13 mouse cellular contexts compared by ENCODE assay signal in the genomic region with DNA sequence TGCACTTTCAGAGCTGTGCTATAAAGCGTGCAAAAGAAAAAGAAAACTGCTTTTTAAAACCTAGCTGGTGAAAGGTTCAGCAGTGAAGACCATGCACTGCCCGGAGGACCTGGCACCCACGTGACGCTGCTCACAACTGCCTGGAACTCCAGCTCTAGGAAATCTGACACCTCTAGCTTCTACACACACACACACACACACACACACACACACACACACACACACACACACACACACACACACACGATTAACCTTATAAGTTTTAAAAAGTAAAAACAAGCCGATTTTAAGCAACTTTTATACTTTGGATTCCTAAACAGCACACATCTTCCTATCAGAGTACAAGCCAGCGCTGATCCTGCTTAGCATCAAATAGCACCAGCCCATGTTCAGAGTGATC. TPM values are rescaled to one million over a fixed set of nuclear protein-coding genes. Genes with fewer than 3 reads are reported as not detected.
DNase-seq lines count a peak whose midpoint lies in the region; ATAC-seq and TF ChIP-seq lines count a peak whose summit lies in the region.
"Had no signal": no experiment of that assay in that cellular context is flagged by ENCODE, and none has a peak within 500 bp of the region (broad histone marks: within the 10 kb centered on the region; RNA-seq: fewer than 3 reads in every experiment).

No protein-coding gene starts in this region.

- TF ChIP-seq EP300 in liver, postnatal 0 days (IDR thresholded peaks at IDR 0.05; ENCODE audit: low read depth), result no peak

- no peak overlapping the region for H3K9ac ChIP-seq in liver, adult 2 months (ENCODE audit: low read depth, low read length)
- no peak overlapping the region for H3K9ac ChIP-seq in liver, postnatal 0 days (replicated peaks)
- no peak overlapping the region for H3K9ac ChIP-seq in embryonic facial prominence, embryonic 11.5 days (replicated peaks; ENCODE audit: low read length)
- no peak overlapping the region for H3K9ac ChIP-seq in limb, embryonic 14.5 days (ENCODE audit: low read depth, low read length, severe bottlenecking)
- H3K9ac ChIP-seq in forebrain, embryonic 12.5 days, result no peak overlapping the region
- H3K9ac ChIP-seq: midbrain, embryonic 12.5 days had no signal

- H3K27me3 ChIP-seq in liver, adult 2 months (ENCODE audit: control insufficient read depth, insufficient read depth, low read length), result no peaks in the 10 kb centered on the region
- H3K27me3 ChIP-seq in liver, postnatal 0 days (ENCODE audit: insufficient read depth, low read length), result no peaks in the 10 kb centered on the region
- H3K27me3 ChIP-seq in embryonic facial prominence, embryonic 11.5 days (ENCODE audit: control insufficient read depth, insufficient read depth, low read length), result no peaks in the 10 kb centered on the region
- no peaks in the 10 kb centered on the region for H3K27me3 ChIP-seq in limb, embryonic 14.5 days (ENCODE audit: control insufficient read depth, insufficient read depth, low read length)
- H3K27me3 ChIP-seq in forebrain, embryonic 12.5 days, result no peaks in the 10 kb centered on the region
- H3K27me3 ChIP-seq: midbrain, embryonic 12.5 days had no signal

- peaks cover 21% of the 10 kb centered on the region for H3K36me3 ChIP-seq in liver, adult 2 months (ENCODE audit: control insufficient read depth, insufficient read depth, low read length)
- H3K36me3 ChIP-seq in liver, postnatal 0 days (replicated peaks; ENCODE audit: insufficient read depth, low read length), result peaks cover 25% of the 10 kb centered on the region
- peaks cover 5% of the 10 kb centered on the region; the same call in 1 of the 2 replicates for H3K36me3 ChIP-seq in embryonic facial prominence, embryonic 11.5 days (replicated peaks; ENCODE audit: control insufficient read depth, insufficient read depth, low read depth, low read length)
- H3K36me3 ChIP-seq in limb, embryonic 14.5 days (ENCODE audit: control insufficient read depth, insufficient read depth, low read length), result peaks cover 10% of the 10 kb centered on the region
- H3K36me3 ChIP-seq in forebrain, embryonic 12.5 days (replicated peaks), result peaks cover 6% of the 10 kb centered on the region

- peak overlapping the region; percentile 10; the same call in 1 of the 2 replicates for H3K27ac ChIP-seq in liver, adult 2 months (replicated peaks; ENCODE audit: insufficient read depth, low read depth, low read length)
- H3K27ac ChIP-seq in liver, postnatal 0 days (ENCODE audit: low read depth), result no peak overlapping the region
- no peak overlapping the region for H3K27ac ChIP-seq in embryonic facial prominence, embryonic 11.5 days (replicated peaks; ENCODE audit: low read depth, low read length)
- 0 out of 2 replicates have a peak overlapping the region, but pooled peaks have one; percentile 33 for H3K27ac ChIP-seq in limb, embryonic 14.5 days (replicated peaks; ENCODE audit: low read depth, low read length)
- H3K27ac ChIP-seq in forebrain, embryonic 12.5 days, result no peak overlapping the region
- H3K27ac ChIP-seq: midbrain, embryonic 12.5 days had no signal

- no peaks in the 10 kb centered on the region for H3K9me3 ChIP-seq in liver, postnatal 0 days (ENCODE audit: low read length)
- H3K9me3 ChIP-seq in embryonic facial prominence, embryonic 11.5 days (replicated peaks; ENCODE audit: control insufficient read depth, low read length), result no peaks in the 10 kb centered on the region
- H3K9me3 ChIP-seq in limb, embryonic 14.5 days (ENCODE audit: control insufficient read depth, low read length), result no peaks in the 10 kb centered on the region
- no peaks in the 10 kb centered on the region for H3K9me3 ChIP-seq in forebrain, embryonic 12.5 days
- H3K9me3 ChIP-seq: midbrain, embryonic 12.5 days had no signal

- H3K4me3 ChIP-seq in liver, adult 2 months (ENCODE audit: insufficient read depth, low read depth, low read length), result no peak overlapping the region
- H3K4me3 ChIP-seq in liver, postnatal 0 days (ENCODE audit: low read depth, low read length), result no peak overlapping the region
- no peak overlapping the region for H3K4me3 ChIP-seq in embryonic facial prominence, embryonic 11.5 days (ENCODE audit: low read depth, low read length)
- no peak overlapping the region for H3K4me3 ChIP-seq in limb, embryonic 14.5 days (replicated peaks; ENCODE audit: low read length)
- H3K4me3 ChIP-seq in forebrain, embryonic 12.5 days (replicated peaks), result no peak overlapping the region
- H3K4me3 ChIP-seq: midbrain, embryonic 12.5 days had no signal

- no peak overlapping the region for H3K4me2 ChIP-seq in liver, postnatal 0 days (ENCODE audit: low read depth, low read length)
- no peak overlapping the region for H3K4me2 ChIP-seq in embryonic facial prominence, embryonic 11.5 days (ENCODE audit: low read depth, low read length)
- no peak overlapping the region for H3K4me2 ChIP-seq in limb, embryonic 14.5 days (replicated peaks; ENCODE audit: low read depth, low read length, severe bottlenecking)
- no peak overlapping the region for H3K4me2 ChIP-seq in forebrain, embryonic 12.5 days
- H3K4me2 ChIP-seq: midbrain, embryonic 12.5 days had no signal

- ATAC-seq in liver, postnatal 0 days, result no peak
- ATAC-seq in embryonic facial prominence, embryonic 11.5 days (replicated peaks; ENCODE audit: insufficient number of reproducible peaks, low FRiP score, low TSS enrichment, low read depth), result peak; percentile 73
- ATAC-seq in limb, embryonic 14.5 days (ENCODE audit: low FRiP score, low read depth), result peak; percentile 75; the same call in 1 of the 2 replicates
- ATAC-seq in forebrain, embryonic 12.5 days (ENCODE audit: low FRiP score), result no peak

- 31% methylated on average over 7 of the region's 7 CpGs for WGBS in liver, adult 2 months
- 60% methylated on average over 7 of the region's 7 CpGs for WGBS in liver, postnatal 0 days (ENCODE audit: insufficient replicate concordance)
- 51% methylated on average over 7 of the region's 7 CpGs for WGBS in embryonic facial prominence, embryonic 11.5 days
- WGBS in limb, embryonic 14.5 days, result 19% methylated on average over 7 of the region's 7 CpGs
- whole genome bisulfite sequencing in forebrain, embryonic 12.5 days, result 76% methylated on average over 7 of the region's 7 CpGs

- no peak for DNase-seq in liver, adult 2 months (ENCODE audit: extremely low read depth, low read depth, low spot score)
- DNase-seq in liver, postnatal 0 days, result no peak
- DNase-seq in embryonic facial prominence, embryonic 11.5 days (ENCODE audit: low spot score), result peak; percentile 65
- peak; percentile 58 for DNase-seq in kidney, adult 18-20 months
- peak; percentile 41 for DNase-seq in limb, embryonic 14.5 days (ENCODE audit: low spot score)
- no peak for DNase-seq in cerebellum, adult 9-11 months
- no peak for DNase-seq in layer of hippocampus, adult 18-20 months (ENCODE audit: low spot score in 2 of 2)
- DNase-seq: cerebellum, postnatal 10 days; lung, adult 2 months; spleen, adult 18-20 months; thymus, postnatal 14 days had no signal

- H3K79me2 ChIP-seq in liver, adult 2 months (ENCODE audit: control insufficient read depth, insufficient read depth, low read length), result peaks cover 33% of the 10 kb centered on the region; the same call in 1 of the 2 replicates

- no peak for TF ChIP-seq POLR2A in liver, adult 2 months (IDR thresholded peaks at IDR 0.05; ENCODE audit: extremely low read depth, insufficient read depth, low read length)
- no peak for TF ChIP-seq POLR2A in limb, embryonic 14.5 days (IDR thresholded peaks at IDR 0.05; ENCODE audit: borderline replicate concordance, extremely low read depth, insufficient read depth, insufficient read length)

- H3K4me1 ChIP-seq in liver, adult 2 months (ENCODE audit: control insufficient read depth, insufficient read depth, low read length), result peaks cover 31% of the 10 kb centered on the region
- H3K4me1 ChIP-seq in liver, postnatal 0 days (ENCODE audit: insufficient read depth), result peaks cover 22% of the 10 kb centered on the region
- H3K4me1 ChIP-seq in embryonic facial prominence, embryonic 11.5 days (ENCODE audit: control insufficient read depth, insufficient read depth, low read length), result no peaks in the 10 kb centered on the region
- H3K4me1 ChIP-seq in limb, embryonic 14.5 days (ENCODE audit: control insufficient read depth, insufficient read depth, low read length), result peaks cover 9% of the 10 kb centered on the region; the same call in 1 of the 2 replicates
- no peaks in the 10 kb centered on the region; the same call in 1 of the 2 replicates for H3K4me1 ChIP-seq in forebrain, embryonic 12.5 days
- H3K4me1 ChIP-seq: midbrain, embryonic 12.5 days had no signal

- no peak for TF ChIP-seq CTCF in liver, adult 2 months (IDR thresholded peaks at IDR 0.05; ENCODE audit: low read depth, low read length)
- TF ChIP-seq CTCF in liver, postnatal 0 days (IDR thresholded peaks at IDR 0.05; ENCODE audit: low read depth), result no peak

RNA-seq across cellular contexts. Expression of gene Hnrnpa3, which starts 22.4 kb away (rescaled TPM):
- 44.2 and 45.5 TPM in 2 replicates for total RNA-seq in liver, adult 2 months (2014; rRNA removed)
- polyA plus RNA-seq in liver, adult 2 months (2012; rRNA removed), result 13.9 and 14.1 TPM in 2 replicates
- polyA plus RNA-seq in liver, postnatal 0 days (2015; fragmentation: Nextera tagmentation; extraction: Ambion mirVana), result 86.9 and 90.7 TPM in 2 replicates
- polyA plus RNA-seq in embryonic facial prominence, embryonic 11.5 days (2014; fragmentation: Nextera tagmentation; extraction: Ambion mirVana), result 335 and 356 TPM in 2 replicates
- 352 and 733 TPM in 2 replicates for polyA plus RNA-seq in limb, embryonic 14.5 days (2012; rRNA removed)
- 231 and 233 TPM in 2 replicates for polyA plus RNA-seq in limb, embryonic 14.5 days (2014; fragmentation: Nextera tagmentation; extraction: Ambion mirVana)
- polyA plus RNA-seq in forebrain, embryonic 12.5 days (2016; fragmentation: Nextera tagmentation; extraction: Ambion mirVana), result 448 and 488 TPM in 2 replicates
- total RNA-seq in layer of hippocampus, adult 18-20 months (2021), result 100 to 1,000 TPM; 289 to 299 TPM

RNA-seq across cellular contexts. Expression of gene Nfe2l2, which starts 23.0 kb away (rescaled TPM):
- total RNA-seq in liver, adult 2 months (2014; rRNA removed), result 29.5 and 34.1 TPM in 2 replicates
- polyA plus RNA-seq in liver, adult 2 months (2012; rRNA removed), result 35.9 and 40.1 TPM in 2 replicates
- 58.7 and 59.4 TPM in 2 replicates for polyA plus RNA-seq in liver, postnatal 0 days (2015; fragmentation: Nextera tagmentation; extraction: Ambion mirVana)
- polyA plus RNA-seq in embryonic facial prominence, embryonic 11.5 days (2014; fragmentation: Nextera tagmentation; extraction: Ambion mirVana), result 49.1 and 49.8 TPM in 2 replicates
- polyA plus RNA-seq in limb, embryonic 14.5 days (2012; rRNA removed), result 28.3 and 32.5 TPM in 2 replicates
- polyA plus RNA-seq in limb, embryonic 14.5 days (2014; fragmentation: Nextera tagmentation; extraction: Ambion mirVana), result 37.4 and 37.6 TPM in 2 replicates
- 18.6 and 20.4 TPM in 2 replicates for polyA plus RNA-seq in forebrain, embryonic 12.5 days (2016; fragmentation: Nextera tagmentation; extraction: Ambion mirVana)
- 10 to 100 TPM; 14.5 to 16.3 TPM for total RNA-seq in layer of hippocampus, adult 18-20 months (2021)

Comparison
In these comparisons a context has a peak if more than half of its experiments do, and no peak if none do; other contexts are left out.
1. H3K27ac ChIP-seq: peak in liver, adult 2 months (single experiment) and limb, embryonic 14.5 days (single experiment); none in liver, postnatal 0 days (single experiment), embryonic facial prominence, embryonic 11.5 days (single experiment) and forebrain, embryonic 12.5 days (single experiment).
2. DNase-seq: peak in embryonic facial prominence, embryonic 11.5 days (single experiment), kidney, adult 18-20 months (single experiment) and limb, embryonic 14.5 days (single experiment); none in liver, adult 2 months (single experiment), liver, postnatal 0 days (single experiment), cerebellum, adult 9-11 months (single experiment) and layer of hippocampus, adult 18-20 months (0 of 2).
3. ATAC-seq: peak in embryonic facial prominence, embryonic 11.5 days (single experiment) and limb, embryonic 14.5 days (single experiment); none in liver, postnatal 0 days (single experiment) and forebrain, embryonic 12.5 days (single experiment).